Mouse (Mus musculus) G1E (cell line): ENCODE measurements around the gene Pagr1b. TPM values are rescaled to one million over a fixed set of nuclear protein-coding genes. Genes with fewer than 3 reads are reported as not detected.

Experiments
- ATAC-seq: 2 replicates; pipeline ENCODE4 v1.8.0; 2016; ENCODE audit warnings: mild to moderate bottlenecking; ENCODE audit not compliant: insufficient number of reproducible peaks, poor library complexity, low FRiP score, severe bottlenecking; ENCODE audit errors: extremely low read depth
- DNase-seq: peaks from one replicate; pipeline ENCODE4 v3.0.0; 2012; ENCODE audit warnings: low spot score
- H3K27me3 ChIP-seq: 2 replicates; pipeline ENCODE4 v1.6.1; 2012; ENCODE audit warnings: mild to moderate bottlenecking, low read length, inconsistent platforms; ENCODE audit not compliant: insufficient read depth
- H3K36me3 ChIP-seq: replicated peaks from 2 replicates; pipeline ENCODE3; 2012; ENCODE audit warnings: mild to moderate bottlenecking, inconsistent platforms
- H3K4me1 ChIP-seq: 2 replicates; pipeline ENCODE4 v1.6.1; 2012; ENCODE audit warnings: low read depth, low read length, inconsistent platforms, mixed read lengths; ENCODE audit not compliant: insufficient read depth
- H3K4me3 ChIP-seq: 2 replicates; pipeline ENCODE4 v1.5.1; 2012; ENCODE audit warnings: low read depth, mild to moderate bottlenecking, inconsistent platforms, low read length, moderate library complexity, mixed read lengths
- H3K9me3 ChIP-seq: replicated peaks from 2 replicates; pipeline ENCODE4 v1.6.1; 2012; ENCODE audit warnings: inconsistent platforms
- CTCF ChIP-seq: IDR thresholded peaks from 2 replicates; pipeline ENCODE4 v1.5.1; 2012; ENCODE audit warnings: low read depth, low read length, inconsistent platforms, mixed read lengths
- GATA1 ChIP-seq: IDR thresholded peaks from 2 replicates; pipeline ENCODE4 v1.6.1; 2012; ENCODE audit warnings: borderline replicate concordance, low read length, inconsistent platforms, mixed read lengths
- GATA2 ChIP-seq: IDR thresholded peaks from 2 replicates; pipeline ENCODE4 v1.6.1; 2012; ENCODE audit warnings: low read depth, low read length, inconsistent platforms, borderline replicate concordance
- POLR2AphosphoS5 ChIP-seq: IDR thresholded peaks from 2 replicates; pipeline ENCODE4 v1.6.1; 2012; ENCODE audit warnings: low read depth, low read length, inconsistent platforms; ENCODE audit not compliant: insufficient replicate concordance
- TAL1 ChIP-seq: conservative IDR thresholded peaks from 2 replicates; pipeline ENCODE4 v1.6.1; 2012; ENCODE audit warnings: low read depth, low read length, inconsistent platforms, mixed read lengths
- polyA plus RNA-seq: library from polyadenylated mRNA; stranded (reverse); fragments of >175 nt; gene quantifications from 2 replicates; pipeline ENCODE4 v1.2.3, GENCODE M21; 2012
- total RNA-seq, 2 experiments: library from RNA; stranded (forward) in 1 of 2; stranded (reverse) in 1 of 2; fragments of 200-1000 nt in 1 of 2; fragments of >200 nt in 1 of 2; fragmentation: Nextera tagmentation in 1 of 2; gene quantifications; 2 replicates each; pipeline ENCODE4 v1.2.3; 2014 to 2017

Pagr1b gene
- total and polyA plus RNA-seq, 3 experiments, result 4.6 TPM; not detected in 2

- Histone ChIP-seq H3K36me3 (peaks cover 76% of the 10 kb centered on the region), H3K4me3 (peak overlapping the region; percentile 78), H3K9me3 (no peaks in the 10 kb centered on the region), H3K4me1 (peaks cover 91% of the 10 kb centered on the region), H3K27me3 (no peaks in the 10 kb centered on the region)
- ATAC-seq, result peak; percentile 30
- TF ChIP-seq POLR2AphosphoS5 (no peak), CTCF (no peak), GATA2 (no peak), TAL1 (no peak), GATA1 (no peak)
- peak; percentile 65 for DNase-seq
Observed at GRCm38 (mm10) chr7:127016081-127016480, 203 bp downstream of the Pagr1b start.

- Histone ChIP-seq H3K9me3 (no peaks in the 10 kb centered on the region), H3K4me3 (peak overlapping the region; percentile 53; the same call in 1 of the 2 replicates), H3K27me3 (no peaks in the 10 kb centered on the region), H3K36me3 (peaks cover 77% of the 10 kb centered on the region), H3K4me1 (peaks cover 86% of the 10 kb centered on the region)
- ATAC-seq (no peak), DNase-seq (no peak)
- no peak for TF ChIP-seq POLR2AphosphoS5
- TF ChIP-seq GATA1, result no peak
Observed at GRCm38 (mm10) chr7:127014993-127015392, 1.3 kb downstream of the Pagr1b start.

DNA sequence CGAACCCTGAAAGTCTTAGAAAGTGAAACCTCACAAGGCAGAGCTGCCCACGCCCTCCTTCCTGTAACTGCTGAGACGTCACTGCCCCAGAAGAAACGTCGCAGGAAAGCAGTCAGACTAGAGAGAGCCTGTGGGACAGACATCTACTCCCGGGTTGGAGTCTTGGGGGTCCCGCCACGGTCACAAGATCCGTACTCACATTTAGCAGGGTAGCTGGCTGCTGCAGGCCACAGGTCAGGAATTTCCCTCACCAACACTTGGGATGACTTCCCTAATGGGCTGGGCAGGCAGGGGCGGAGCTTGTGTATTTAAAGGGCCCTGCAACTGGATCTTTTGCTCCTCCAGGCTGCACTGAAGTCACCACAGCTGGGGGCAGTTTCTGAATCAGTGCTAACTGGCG is 2.0 kb downstream of the Pagr1b start, which contains the start of gene Mvp:
Mvp (minus strand) TSS at position 302 of the 400 bp plus-strand sequence.
- H3K9me3 ChIP-seq, result no peaks in the 10 kb centered on the region
- no peak for TF ChIP-seq POLR2AphosphoS5
- TF ChIP-seq TAL1, result no peak
- peaks cover 75% of the 10 kb centered on the region for H3K36me3 ChIP-seq
- H3K27me3 ChIP-seq, result no peaks in the 10 kb centered on the region
- ATAC-seq, result no peak
- DNase-seq, result no peak
- peaks cover 86% of the 10 kb centered on the region for H3K4me1 ChIP-seq
- H3K4me3 ChIP-seq, result peak within 1 kb of the TSS; percentile 73

DNA sequence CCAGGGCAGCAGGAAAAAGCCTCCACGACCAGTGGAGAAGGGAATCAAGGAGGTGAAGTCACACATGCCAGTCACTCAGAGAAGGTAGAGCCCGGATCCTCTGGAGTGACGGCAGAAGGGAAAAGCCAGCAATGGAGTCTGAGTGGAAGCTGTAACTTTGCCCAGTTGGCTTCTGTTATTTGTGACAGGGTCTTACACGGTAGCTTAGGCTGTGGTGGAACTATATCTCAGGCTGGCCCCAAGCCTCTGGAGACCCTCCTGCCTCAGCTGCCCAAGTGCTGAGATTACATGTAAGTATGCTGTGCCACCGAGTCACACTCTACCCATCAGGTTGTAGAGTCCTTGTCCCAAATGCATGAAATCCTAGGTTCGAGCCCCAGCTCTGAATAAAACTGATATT is 2.9 kb downstream of the Pagr1b start:
- no peak for ATAC-seq
- TF ChIP-seq TAL1, result no peak
- TF ChIP-seq GATA1, result no peak
- TF ChIP-seq CTCF, result no peak
- TF ChIP-seq GATA2, result no peak
- TF ChIP-seq POLR2AphosphoS5, result no peak
- DNase-seq, result no peak
- peaks cover 86% of the 10 kb centered on the region for H3K4me1 ChIP-seq
- no peaks in the 10 kb centered on the region for H3K9me3 ChIP-seq
- no peak overlapping the region; the same call in 1 of the 2 replicates for H3K4me3 ChIP-seq
- peaks cover 71% of the 10 kb centered on the region for H3K36me3 ChIP-seq
- no peaks in the 10 kb centered on the region for H3K27me3 ChIP-seq

- H3K27me3 ChIP-seq, result no peaks in the 10 kb centered on the region
- no peak overlapping the region for H3K4me3 ChIP-seq
- peaks cover 86% of the 10 kb centered on the region for H3K4me1 ChIP-seq
- no peaks in the 10 kb centered on the region for H3K9me3 ChIP-seq
- H3K36me3 ChIP-seq, result peaks cover 67% of the 10 kb centered on the region
- TF ChIP-seq POLR2AphosphoS5, result no peak
- TF ChIP-seq GATA1, result no peak
- no peak for TF ChIP-seq CTCF
- TF ChIP-seq TAL1, result no peak
- TF ChIP-seq GATA2, result no peak
- ATAC-seq (no peak), DNase-seq (no peak)
Observed at GRCm38 (mm10) chr7:127012845-127013244, 3.4 kb downstream of the Pagr1b start.

- H3K9me3 ChIP-seq, result no peaks in the 10 kb centered on the region
- no peak for DNase-seq
- TF ChIP-seq GATA1 (no peak), POLR2AphosphoS5 (no peak), GATA2 (no peak), CTCF (no peak), TAL1 (no peak)
- H3K4me1 ChIP-seq, result peaks cover 87% of the 10 kb centered on the region
- no peak overlapping the region for H3K4me3 ChIP-seq
- H3K27me3 ChIP-seq, result no peaks in the 10 kb centered on the region
- peaks cover 69% of the 10 kb centered on the region for H3K36me3 ChIP-seq
- no peak for ATAC-seq
Observed at GRCm38 (mm10) chr7:127012374-127012773, 3.9 kb downstream of the Pagr1b start.

- H3K27me3 ChIP-seq, result no peaks in the 10 kb centered on the region
- H3K4me3 ChIP-seq, result no peak overlapping the region
- peaks cover 92% of the 10 kb centered on the region for H3K4me1 ChIP-seq
- H3K36me3 ChIP-seq, result peaks cover 71% of the 10 kb centered on the region
- no peak for TF ChIP-seq GATA1
- no peak for TF ChIP-seq POLR2AphosphoS5
- no peak for TF ChIP-seq GATA2
- no peak for TF ChIP-seq CTCF
- no peak for TF ChIP-seq TAL1
- DNase-seq (no peak), ATAC-seq (no peak)
- no peaks in the 10 kb centered on the region for H3K9me3 ChIP-seq
Observed at GRCm38 (mm10) chr7:127011717-127012116, 4.6 kb downstream of the Pagr1b start.
